Mouse (Mus musculus) gastrocnemius, postnatal 25 days (tissue): ENCODE results near the gene Olfr228. TPM values are rescaled to one million over a fixed set of nuclear protein-coding genes. Genes with fewer than 3 reads are reported as not detected.
"Not testable (repeated sequence)": the region's sequence is repeated elsewhere in the genome, so short reads cannot be mapped to it uniquely, and the experiment has no call there.

Experiments used
- DNase-seq: peaks from one replicate; pipeline ENCODE4 v3.0.0; 2022
- long read RNA-seq, 2 experiments: library from polyadenylated mRNA; stranded (forward); transcript quantifications; one replicate each; pipeline ENCODE4 v2.0.0; 2021
- total RNA-seq, 2 experiments: library from RNA; stranded (reverse); gene quantifications; 1 replicate in 1 of 2; 2 replicates in 1 of 2; pipeline ENCODE4 v1.2.3; 2021

Olfr228 gene
- total RNA-seq = not detected
- long read RNA-seq, experiment 1 = 0 reads
- long read RNA-seq, experiment 2 = 0 reads

- no peak for DNase-seq
Measured at GRCm38 (mm10) chr2:86487286-86487685, at the start of gene Olfr228. Olfr228 (minus strand) TSS chr2:86487386.

- DNase-seq = no peak
Measured at GRCm38 (mm10) chr2:86530991-86531390, 43.8 kb upstream of the Olfr228 start.

GRCm38 (mm10) chr2:86508161-86508560 lies 21.0 kb upstream of the Olfr228 start, which contains the start of gene Olfr1076:
Olfr1076 (plus strand) TSS chr2:86508461.
- DNase-seq = no peak

- no peak for DNase-seq
Measured at GRCm38 (mm10) chr2:86464442-86465109, 22.6 kb downstream of the Olfr228 start.

GRCm38 (mm10) chr2:86460434-86460833 lies 26.8 kb downstream of the Olfr228 start:
- DNase-seq = no peak

GRCm38 (mm10) chr2:86456169-86456568 lies 31.0 kb downstream of the Olfr228 start, which contains the start of gene Olfr1066:
Olfr1066 (minus strand) TSS chr2:86456269.
- DNase-seq = no peak

- not testable (repeated sequence) for DNase-seq
Measured at GRCm38 (mm10) chr2:86450491-86450890, 36.7 kb downstream of the Olfr228 start, which contains the start of gene Olfr1065. Olfr1065 (minus strand) TSS chr2:86450591.

- DNase-seq = not testable (repeated sequence)
Measured at GRCm38 (mm10) chr2:86442101-86442500, 45.1 kb downstream of the Olfr228 start.

Other genes starting within 250 kb of the Olfr228 start
- gene Olfr1048, start 247.1 kb downstream of the Olfr228 start, total RNA-seq = not detected
- not detected for gene Olfr1049, start 229.1 kb downstream of the Olfr228 start, total RNA-seq
- gene Olfr1051, start 208.3 kb downstream of the Olfr228 start, total RNA-seq = not detected
- not detected for gene Olfr1052, start 194.9 kb downstream of the Olfr228 start, total RNA-seq
- not detected for gene Olfr1053, start 172.1 kb downstream of the Olfr228 start, total RNA-seq
- gene Olfr1054, start 152.0 kb downstream of the Olfr228 start, total RNA-seq = not detected
- not detected for gene Olfr1055, start 137.1 kb downstream of the Olfr228 start, total RNA-seq
- gene Olfr1056, start 124.9 kb downstream of the Olfr228 start, total RNA-seq = not detected
- gene Olfr1057, start 109.0 kb downstream of the Olfr228 start, total RNA-seq = not detected
- not detected for gene Olfr1058, start 98.8 kb downstream of the Olfr228 start, total RNA-seq
- not detected for gene Olfr1061, start 73.3 kb downstream of the Olfr228 start, total RNA-seq
- not detected for gene Olfr1062, start 60.6 kb downstream of the Olfr228 start, total RNA-seq
- gene Olfr1065, start 36.8 kb downstream of the Olfr228 start, total RNA-seq = not detected
- gene Olfr1066, start 31.1 kb downstream of the Olfr228 start, total RNA-seq = not detected
- not detected for gene Olfr1076, start 21.1 kb upstream of the Olfr228 start, total RNA-seq
- not detected for gene Olfr1079, start 55.1 kb upstream of the Olfr228 start, total RNA-seq
- not detected for gene Olfr1080, start 70.8 kb upstream of the Olfr228 start, total RNA-seq
- gene Olfr1082, start 111.6 kb upstream of the Olfr228 start, total RNA-seq = not detected
- gene Olfr1084, start 152.3 kb upstream of the Olfr228 start, total RNA-seq = not detected
- gene Olfr1085, start 174.6 kb upstream of the Olfr228 start, total RNA-seq = not detected
- not detected for gene Olfr1086, start 192.7 kb upstream of the Olfr228 start, total RNA-seq
- gene Olfr1087, start 211.0 kb upstream of the Olfr228 start, total RNA-seq = not detected
- gene Olfr1089, start 246.3 kb upstream of the Olfr228 start, total RNA-seq = not detected